ENCODE assay signal across 8 mouse cellular contexts in the genomic region with DNA sequence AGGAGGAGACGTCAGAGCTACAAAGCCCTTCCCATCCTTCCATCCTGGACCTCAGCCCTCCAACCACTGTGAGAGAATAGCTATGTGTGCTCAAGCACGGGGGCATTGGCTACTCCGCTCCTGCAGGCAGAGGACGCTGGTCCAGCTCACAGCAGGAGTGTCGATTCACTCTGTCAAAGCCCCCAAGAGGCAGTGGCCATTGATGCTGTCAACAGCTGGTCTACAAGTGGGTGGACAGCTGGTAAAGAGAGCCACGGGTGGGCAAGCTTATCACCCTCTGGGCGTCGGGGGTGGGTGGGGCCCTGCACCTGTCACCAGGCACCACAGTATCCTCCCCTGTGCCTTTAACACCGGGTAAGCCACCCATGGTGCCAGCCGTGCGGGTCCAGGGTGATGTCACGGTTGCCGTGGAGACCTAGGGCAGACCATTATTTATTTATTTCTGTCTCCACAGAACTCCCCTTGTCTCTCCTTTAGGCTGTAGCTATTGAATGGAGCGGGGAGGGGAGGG. TPM values are rescaled to one million over a fixed set of nuclear protein-coding genes. Genes with fewer than 3 reads are reported as not detected.
DNase-seq lines count a peak whose midpoint lies in the region; ATAC-seq lines count a peak whose summit lies in the region.

No protein-coding gene starts in this region.

- no peaks in the 10 kb centered on the region for H3K36me3 ChIP-seq in forebrain, embryonic 11.5 days (ENCODE audit: control insufficient read depth, insufficient read depth, low read length)
- H3K36me3 ChIP-seq in neural tube, embryonic 15.5 days = no peaks in the 10 kb centered on the region

- H3K4me2 ChIP-seq in forebrain, embryonic 11.5 days (ENCODE audit: low read depth, low read length, severe bottlenecking) = no peak overlapping the region; the same call in 1 of the 2 replicates
- H3K4me2 ChIP-seq in neural tube, embryonic 15.5 days = peak overlapping the region; percentile 40

- no peak overlapping the region for H3K9ac ChIP-seq in forebrain, embryonic 11.5 days (ENCODE audit: low read length)
- H3K9ac ChIP-seq in neural tube, embryonic 15.5 days (replicated peaks) = no peak overlapping the region

- ATAC-seq in forebrain, embryonic 11.5 days (replicated peaks; ENCODE audit: low FRiP score) = peak; percentile 90
- ATAC-seq in neural tube, embryonic 15.5 days (ENCODE audit: low FRiP score) = peak; percentile 91

- peak; percentile 49 for DNase-seq in cerebellum, adult 11-12 months
- DNase-seq in cerebellum, adult 9-10 months = no peak
- peak; percentile 83 for DNase-seq in forebrain, embryonic 11.5 days (ENCODE audit: low spot score)
- peak; percentile 66 to 86 for DNase-seq in layer of hippocampus, postnatal 14 days (ENCODE audit: low spot score in 2 of 2)
- DNase-seq in spleen, adult 12 weeks (ENCODE audit: low spot score) = no peak
- no peak for DNase-seq in kidney, postnatal 14 days
- DNase-seq in urinary bladder, postnatal 36 days (ENCODE audit: low spot score in 2 of 2) = no peak

- WGBS in forebrain, embryonic 11.5 days = 40% methylated on average over 14 of the region's 14 CpGs
- 22% methylated on average over 14 of the region's 14 CpGs for WGBS in neural tube, embryonic 15.5 days

- no peaks in the 10 kb centered on the region for H3K9me3 ChIP-seq in forebrain, embryonic 11.5 days (ENCODE audit: control insufficient read depth, low read length)
- H3K9me3 ChIP-seq in neural tube, embryonic 15.5 days (replicated peaks) = no peaks in the 10 kb centered on the region

- H3K4me1 ChIP-seq in forebrain, embryonic 11.5 days (replicated peaks; ENCODE audit: control insufficient read depth, insufficient read depth, low read length) = peaks cover 3% of the 10 kb centered on the region; the same call in 1 of the 2 replicates
- H3K4me1 ChIP-seq in neural tube, embryonic 15.5 days = peaks cover 16% of the 10 kb centered on the region

- no peaks in the 10 kb centered on the region for H3K27me3 ChIP-seq in forebrain, embryonic 11.5 days (ENCODE audit: control insufficient read depth, insufficient read depth, low read length)
- no peaks in the 10 kb centered on the region; the same call in 1 of the 2 replicates for H3K27me3 ChIP-seq in neural tube, embryonic 15.5 days (replicated peaks)

- no peak overlapping the region for H3K4me3 ChIP-seq in forebrain, embryonic 11.5 days (ENCODE audit: low read depth, low read length)
- H3K4me3 ChIP-seq in neural tube, embryonic 15.5 days (replicated peaks) = no peak overlapping the region

- 0 out of 2 replicates have a peak overlapping the region, but pooled peaks have one; percentile 7 for H3K27ac ChIP-seq in forebrain, embryonic 11.5 days (ENCODE audit: low read depth, low read length)
- peak overlapping the region; percentile 76 for H3K27ac ChIP-seq in neural tube, embryonic 15.5 days (replicated peaks)

RNA-seq across cellular contexts. Expression of a gene that starts 24.9 kb away (rescaled TPM):
- 6.6 and 7.3 TPM in 2 replicates for polyA plus RNA-seq in forebrain, embryonic 11.5 days (2014; fragmentation: Nextera tagmentation; extraction: Ambion mirVana)
- total RNA-seq in layer of hippocampus, postnatal 14 days (2021) = 100 to 1,000 TPM; 183 to 186 TPM
- polyA plus RNA-seq in neural tube, embryonic 15.5 days (2015; fragmentation: Nextera tagmentation; extraction: Ambion mirVana) = 57.8 and 59.2 TPM in 2 replicates

RNA-seq across cellular contexts. Expression of a gene that starts 32.8 kb away (rescaled TPM):
- polyA plus RNA-seq in forebrain, embryonic 11.5 days (2014; fragmentation: Nextera tagmentation; extraction: Ambion mirVana) = 1.9 and 2.1 TPM in 2 replicates
- 10 to 100 TPM; 12.8 to 13.4 TPM for total RNA-seq in layer of hippocampus, postnatal 14 days (2021)
- 19.4 and 22.0 TPM in 2 replicates for polyA plus RNA-seq in neural tube, embryonic 15.5 days (2015; fragmentation: Nextera tagmentation; extraction: Ambion mirVana)

RNA-seq across cellular contexts. Expression of a gene that starts 43.8 kb away (rescaled TPM):
- polyA plus RNA-seq in forebrain, embryonic 11.5 days (2014; fragmentation: Nextera tagmentation; extraction: Ambion mirVana) = 61.2 and 62.0 TPM in 2 replicates
- total RNA-seq in layer of hippocampus, postnatal 14 days (2021) = 10 to 100 TPM; 81.7 to 88.5 TPM
- polyA plus RNA-seq in neural tube, embryonic 15.5 days (2015; fragmentation: Nextera tagmentation; extraction: Ambion mirVana) = 41.1 and 43.3 TPM in 2 replicates

RNA-seq across cellular contexts. Expression of a gene that starts 53.8 kb away (rescaled TPM):
- 0.12 and 0.25 TPM in 2 replicates for polyA plus RNA-seq in forebrain, embryonic 11.5 days (2014; fragmentation: Nextera tagmentation; extraction: Ambion mirVana)
- total RNA-seq in layer of hippocampus, postnatal 14 days (2021) = under 1 TPM; 0.38 to 0.85 TPM
- polyA plus RNA-seq in neural tube, embryonic 15.5 days (2015; fragmentation: Nextera tagmentation; extraction: Ambion mirVana) = 0.15 and 0.23 TPM in 2 replicates

Comparison
In these comparisons a context has a peak if more than half of its experiments do, and no peak if none do; other contexts are left out.
1. DNase-seq: peak in cerebellum, adult 11-12 months (single experiment), forebrain, embryonic 11.5 days (single experiment) and layer of hippocampus, postnatal 14 days (2 of 2); none in cerebellum, adult 9-10 months (single experiment), spleen, adult 12 weeks (single experiment), kidney, postnatal 14 days (single experiment) and urinary bladder, postnatal 36 days (0 of 2).